ENCODE assay signal across 19 mouse cellular contexts in genomic region chr6:45974471-45975154, GRCm38 (mm10).
DNase-seq lines count a peak whose midpoint lies in the region; ATAC-seq lines count a peak whose summit lies in the region.
"Had no signal": no experiment of that assay in that cellular context is flagged by ENCODE, and none has a peak within 500 bp of the region (broad histone marks: within the 10 kb centered on the region; RNA-seq: fewer than 3 reads in every experiment).

No protein-coding gene starts in this region.

- DNase-seq in cerebellum, postnatal 14 days = peak; percentile 7 to 19
- DNase-seq in cerebellum, adult 11-12 months = no peak
- peak; percentile 41 to 56 for DNase-seq in kidney, postnatal 25 days
- DNase-seq in T-cell, adult 2 months (ENCODE audit: low spot score) = no peak
- DNase-seq in c-Kit-positive CD71-positive TER-119-positive erythroid progenitor cells, embryonic 14.5 days (ENCODE audit: low spot score) = no peak
- DNase-seq in left cerebral cortex, adult 9 months (ENCODE audit: low spot score in 2 of 2) = no peak
- DNase-seq: adrenal gland, postnatal 14 days; gastrocnemius, postnatal 25 days; heart, adult 18-20 months; lung, adult 18-20 months; lung, postnatal 10 days; right cerebral cortex, postnatal 25 days; spleen, adult 18-20 months had no signal

- no peak overlapping the region for H3K9ac ChIP-seq in embryonic facial prominence, embryonic 12.5 days
- H3K9ac ChIP-seq in kidney, embryonic 14.5 days (ENCODE audit: low read depth, low read length) = no peak overlapping the region
- H3K9ac ChIP-seq: hindbrain, embryonic 13.5 days; limb, embryonic 12.5 days; liver, embryonic 12.5 days had no signal

- peaks cover 3% of the 10 kb centered on the region; the same call in 1 of the 2 replicates for H3K4me1 ChIP-seq in embryonic facial prominence, embryonic 12.5 days
- H3K4me1 ChIP-seq in kidney, embryonic 14.5 days (ENCODE audit: control insufficient read depth, insufficient read depth, low read length) = no peaks in the 10 kb centered on the region
- H3K4me1 ChIP-seq: hindbrain, embryonic 13.5 days; limb, embryonic 12.5 days; liver, embryonic 12.5 days had no signal

- H3K4me3 ChIP-seq in embryonic facial prominence, embryonic 12.5 days = no peak overlapping the region
- H3K4me3 ChIP-seq in kidney, embryonic 14.5 days (ENCODE audit: low read length) = no peak overlapping the region
- H3K4me3 ChIP-seq: hindbrain, embryonic 13.5 days; limb, embryonic 12.5 days; liver, embryonic 12.5 days had no signal

- WGBS in embryonic facial prominence, embryonic 12.5 days = 35% methylated on average over 6 of the region's 6 CpGs
- 49% methylated on average over 6 of the region's 6 CpGs for WGBS in kidney, embryonic 14.5 days

- peak; percentile 28; the same call in 1 of the 2 replicates for ATAC-seq in embryonic facial prominence, embryonic 12.5 days (ENCODE audit: insufficient number of reproducible peaks, insufficient read depth, low FRiP score, low TSS enrichment)
- ATAC-seq in kidney, embryonic 14.5 days (ENCODE audit: low FRiP score, low TSS enrichment) = peak; percentile 77; the same call in 1 of the 2 replicates
- ATAC-seq: liver, embryonic 12.5 days had no signal

- H3K36me3 ChIP-seq in embryonic facial prominence, embryonic 12.5 days = no peaks in the 10 kb centered on the region
- no peaks in the 10 kb centered on the region for H3K36me3 ChIP-seq in kidney, embryonic 14.5 days (ENCODE audit: control insufficient read depth, insufficient read depth, low read length)
- H3K36me3 ChIP-seq: hindbrain, embryonic 13.5 days; limb, embryonic 12.5 days; liver, embryonic 12.5 days had no signal

- H3K4me2 ChIP-seq in embryonic facial prominence, embryonic 12.5 days (replicated peaks) = no peak overlapping the region
- H3K4me2 ChIP-seq in kidney, embryonic 14.5 days (replicated peaks; ENCODE audit: low read depth, low read length) = no peak overlapping the region
- H3K4me2 ChIP-seq: hindbrain, embryonic 13.5 days; limb, embryonic 12.5 days; liver, embryonic 12.5 days; midbrain, embryonic 11.5 days had no signal

- no peaks in the 10 kb centered on the region for H3K27me3 ChIP-seq in embryonic facial prominence, embryonic 12.5 days
- H3K27me3 ChIP-seq in kidney, embryonic 14.5 days (ENCODE audit: control insufficient read depth, insufficient read depth, low read length) = no peaks in the 10 kb centered on the region
- H3K27me3 ChIP-seq: hindbrain, embryonic 13.5 days; limb, embryonic 12.5 days; liver, embryonic 12.5 days had no signal

- no peaks in the 10 kb centered on the region for H3K9me3 ChIP-seq in embryonic facial prominence, embryonic 12.5 days
- H3K9me3 ChIP-seq in kidney, embryonic 14.5 days (ENCODE audit: control insufficient read depth, low read length) = no peaks in the 10 kb centered on the region
- H3K9me3 ChIP-seq: hindbrain, embryonic 13.5 days; limb, embryonic 12.5 days; liver, embryonic 12.5 days had no signal

- no peak overlapping the region for H3K27ac ChIP-seq in embryonic facial prominence, embryonic 12.5 days
- no peak overlapping the region for H3K27ac ChIP-seq in kidney, embryonic 14.5 days (ENCODE audit: low read depth, low read length)
- H3K27ac ChIP-seq: hindbrain, embryonic 13.5 days; limb, embryonic 12.5 days; liver, embryonic 12.5 days had no signal

Comparison
In these comparisons a context has a peak if more than half of its experiments do, and no peak if none do; other contexts are left out.
1. DNase-seq: peak in cerebellum, postnatal 14 days (2 of 2) and kidney, postnatal 25 days (2 of 2); none in cerebellum, adult 11-12 months (single experiment), T-cell, adult 2 months (single experiment), c-Kit-positive CD71-positive TER-119-positive erythroid progenitor cells, embryonic 14.5 days (single experiment) and left cerebral cortex, adult 9 months (0 of 2).